Mouse (Mus musculus): ENCODE measurements around the gene Aif1l.

GRCm38 (mm10) chr2:31953687-31954086 lies 3.7 kb downstream of the Aif1l start:
- TF ChIP-seq CTCF (IDR thresholded peaks at IDR 0.05) (no peak), EP300 (IDR thresholded peaks at IDR 0.05) (no peak)

Data from lung, postnatal 0 days (tissue).